Mouse (Mus musculus) liver, embryonic 13.5 days (tissue): Measurements from ENCODE around the gene Methig1. TPM values are rescaled to one million over a fixed set of nuclear protein-coding genes. Genes with fewer than 3 reads are reported as not detected.

Source experiments
- ATAC-seq: fragments of 200-750 bp; cut with Nextera tagmentation; 2 replicates; pipeline ENCODE4 v1.8.0; 2017; ENCODE audit warnings: low read depth, mild to moderate bottlenecking, moderate number of reproducible peaks, moderate library complexity
- DNase-seq: peaks from one replicate; pipeline ENCODE4 v3.0.0; 2022
- H3K27ac ChIP-seq: fragments of 300-500 bp; sonication (generic); 2 replicates; pipeline ENCODE4 v1.5.1; 2015; ENCODE audit warnings: moderate library complexity, mild to moderate bottlenecking, inconsistent platforms
- H3K27me3 ChIP-seq: fragments of 300-500 bp; sonication (generic); 2 replicates; pipeline ENCODE4 v1.6.1; 2015; ENCODE audit warnings: mild to moderate bottlenecking, inconsistent platforms
- H3K36me3 ChIP-seq: fragments of 300-500 bp; sonication (generic); 2 replicates; pipeline ENCODE4 v1.6.1; 2015; ENCODE audit warnings: mild to moderate bottlenecking, inconsistent platforms
- H3K4me1 ChIP-seq: fragments of 300-500 bp; sonication (generic); replicated peaks from 2 replicates; pipeline ENCODE4 v1.6.1; 2015; ENCODE audit warnings: inconsistent platforms
- H3K4me2 ChIP-seq: fragments of 300-500 bp; sonication (generic); 2 replicates; pipeline ENCODE4 v1.6.1; 2015; ENCODE audit warnings: inconsistent platforms, mild to moderate bottlenecking, moderate library complexity
- H3K4me3 ChIP-seq: fragments of 300-500 bp; sonication (generic); replicated peaks from 2 replicates; pipeline ENCODE4 v1.5.1; 2015; ENCODE audit warnings: mild to moderate bottlenecking, inconsistent platforms
- H3K9ac ChIP-seq: fragments of 300-500 bp; sonication (generic); 2 replicates; pipeline ENCODE4 v1.6.1; 2015; ENCODE audit warnings: mild to moderate bottlenecking, inconsistent platforms
- H3K9me3 ChIP-seq: fragments of 300-500 bp; sonication (generic); replicated peaks from 2 replicates; pipeline ENCODE4 v1.6.1; 2016; ENCODE audit warnings: inconsistent platforms
- whole genome bisulfite sequencing: fragments of 180-500 bp; shearing (Covaris S2); methylation state at CpG from one replicate; pipeline ENCODE4 v1.1.7; 2015; ENCODE audit not compliant: insufficient replicate concordance; 5-methylcytosine and 5-hydroxymethylcytosine counted together
- polyA plus RNA-seq: library from polyadenylated mRNA; unstranded; fragments of >200 nt; fragmentation: Nextera tagmentation; extraction: Ambion mirVana; gene quantifications from 2 replicates; pipeline ENCODE4 v1.2.1, GENCODE M21; 2015

Gene Methig1
- polyA plus RNA-seq, 1 experiment from 2014 or later, result not detected

- H3K36me3 ChIP-seq, result peaks cover 100% of the 10 kb centered on the region
- 76% methylated on average over 16 of the region's 16 CpGs for WGBS
These were observed 47.8 kb downstream of the Methig1 start for GRCm38 (mm10) chr15:100400592-100401250.

GRCm38 (mm10) chr15:100401811-100402210 is 48.9 kb downstream of the Methig1 start:
- Histone ChIP-seq H3K9me3 (no peaks in the 10 kb centered on the region), H3K27ac (peak overlapping the region; percentile 41; the same call in 1 of the 2 replicates), H3K27me3 (no peaks in the 10 kb centered on the region), H3K4me3 (no peak overlapping the region), H3K9ac (no peak overlapping the region), H3K4me2 (no peak overlapping the region), H3K36me3 (peaks cover 99% of the 10 kb centered on the region), H3K4me1 (peaks cover 41% of the 10 kb centered on the region)
- no peak for DNase-seq
- ATAC-seq, result no peak
- 81% methylated on average over 4 of the region's 4 CpGs for WGBS

More at GRCm38 (mm10) chr15:100400592-100401250, 47.8 kb downstream of the Methig1 start:
- H3K27me3 ChIP-seq, result no peaks in the 10 kb centered on the region
- no peak overlapping the region for H3K9ac ChIP-seq
- DNase-seq (no peak), ATAC-seq (no peak)
- H3K4me2 ChIP-seq, result no peak overlapping the region
- no peaks in the 10 kb centered on the region for H3K9me3 ChIP-seq
- 0 out of 2 replicates have a peak overlapping the region, but pooled peaks have one; percentile 41 for H3K27ac ChIP-seq
- no peak overlapping the region for H3K4me3 ChIP-seq
- H3K4me1 ChIP-seq, result peaks cover 34% of the 10 kb centered on the region

GRCm38 (mm10) chr15:100402347-100402746 is 49.4 kb downstream of the Methig1 start:
- H3K4me1 ChIP-seq, result peaks cover 44% of the 10 kb centered on the region
- no peak overlapping the region for H3K9ac ChIP-seq
- H3K36me3 ChIP-seq, result peaks cover 99% of the 10 kb centered on the region
- H3K4me2 ChIP-seq, result no peak overlapping the region
- peak overlapping the region; percentile 41 for H3K27ac ChIP-seq
- H3K4me3 ChIP-seq, result no peak overlapping the region
- H3K27me3 ChIP-seq, result no peaks in the 10 kb centered on the region
- ATAC-seq (no peak), DNase-seq (no peak)
- WGBS, result 73% methylated on average over 14 of the region's 14 CpGs
- H3K9me3 ChIP-seq, result no peaks in the 10 kb centered on the region

GRCm38 (mm10) chr15:100402798-100403197 is 49.8 kb downstream of the Methig1 start:
- H3K36me3 ChIP-seq, result peaks cover 99% of the 10 kb centered on the region
- no peak overlapping the region; the same call in 1 of the 2 replicates for H3K27ac ChIP-seq
- DNase-seq (no peak), ATAC-seq (no peak)
- H3K4me3 ChIP-seq, result no peak overlapping the region
- H3K27me3 ChIP-seq, result no peaks in the 10 kb centered on the region
- peaks cover 49% of the 10 kb centered on the region for H3K4me1 ChIP-seq
- 85% methylated on average over 4 of the region's 4 CpGs for WGBS
- H3K4me2 ChIP-seq, result peak overlapping the region; percentile 15; the same call in 1 of the 2 replicates
- no peak overlapping the region for H3K9ac ChIP-seq
- H3K9me3 ChIP-seq, result no peaks in the 10 kb centered on the region

GRCm38 (mm10) chr15:100403318-100404000 is 50.5 kb downstream of the Methig1 start:
- H3K36me3 ChIP-seq, result peaks cover 99% of the 10 kb centered on the region
- peaks cover 56% of the 10 kb centered on the region for H3K4me1 ChIP-seq
- 0 out of 2 replicates have a peak overlapping the region, but pooled peaks have one; percentile 3 for H3K27ac ChIP-seq
- no peak overlapping the region for H3K4me3 ChIP-seq
- no peaks in the 10 kb centered on the region for H3K27me3 ChIP-seq
- H3K9me3 ChIP-seq, result no peaks in the 10 kb centered on the region
- WGBS, result 87% methylated on average over 16 of the region's 16 CpGs
- ATAC-seq (no peak), DNase-seq (no peak)
- no peak overlapping the region for H3K9ac ChIP-seq
- peak overlapping the region; percentile 15; the same call in 1 of the 2 replicates for H3K4me2 ChIP-seq

- Histone ChIP-seq H3K9me3 (no peaks in the 10 kb centered on the region), H3K4me2 (no peak overlapping the region), H3K4me1 (peaks cover 67% of the 10 kb centered on the region), H3K27me3 (no peaks in the 10 kb centered on the region), H3K4me3 (no peak overlapping the region), H3K9ac (no peak overlapping the region), H3K27ac (peak overlapping the region; percentile 25; the same call in 1 of the 2 replicates), H3K36me3 (peaks cover 97% of the 10 kb centered on the region)
- no peak for ATAC-seq
- WGBS, result 47% methylated on average over 5 of the region's 5 CpGs
- DNase-seq, result no peak
These were observed 53.1 kb downstream of the Methig1 start for GRCm38 (mm10) chr15:100406088-100406487.

GRCm38 (mm10) chr15:100410918-100411672 is 58.1 kb downstream of the Methig1 start:
- Histone ChIP-seq H3K36me3 (peaks cover 80% of the 10 kb centered on the region), H3K9ac (peak overlapping the region; percentile 61), H3K4me1 (peaks cover 83% of the 10 kb centered on the region), H3K27me3 (no peaks in the 10 kb centered on the region), H3K4me3 (peak overlapping the region; percentile 19; the same call in 1 of the 2 replicates), H3K9me3 (no peaks in the 10 kb centered on the region), H3K27ac (peak overlapping the region; percentile 90), H3K4me2 (peak overlapping the region; percentile 64)
- 35% methylated on average over 14 of the region's 14 CpGs for WGBS
- peak; percentile 79 for ATAC-seq
- no peak for DNase-seq

GRCm38 (mm10) chr15:100411731-100412130 is 58.8 kb downstream of the Methig1 start:
- no peak for DNase-seq
- H3K4me1 ChIP-seq, result peaks cover 85% of the 10 kb centered on the region
- H3K27me3 ChIP-seq, result no peaks in the 10 kb centered on the region
- no peak overlapping the region for H3K4me3 ChIP-seq
- peak overlapping the region; percentile 64; the same call in 1 of the 2 replicates for H3K4me2 ChIP-seq
- ATAC-seq, result no peak
- WGBS, result 75% methylated on average over 5 of the region's 5 CpGs
- H3K9me3 ChIP-seq, result no peaks in the 10 kb centered on the region
- peaks cover 78% of the 10 kb centered on the region for H3K36me3 ChIP-seq
- H3K27ac ChIP-seq, result peak overlapping the region; percentile 90
- 0 out of 2 replicates have a peak overlapping the region, but pooled peaks have one; percentile 20 for H3K9ac ChIP-seq

GRCm38 (mm10) chr15:100413306-100413705 is 60.4 kb downstream of the Methig1 start:
- H3K4me1 ChIP-seq, result peaks cover 88% of the 10 kb centered on the region
- no peak for ATAC-seq
- H3K36me3 ChIP-seq, result peaks cover 77% of the 10 kb centered on the region

GRCm38 (mm10) chr15:100414011-100414410 is 61.1 kb downstream of the Methig1 start:
- peak overlapping the region; percentile 90 for H3K27ac ChIP-seq
- peaks cover 93% of the 10 kb centered on the region for H3K4me1 ChIP-seq

More at GRCm38 (mm10) chr15:100413306-100413705, 60.4 kb downstream of the Methig1 start:
- no peak overlapping the region for H3K4me2 ChIP-seq
- peak overlapping the region; percentile 17 for H3K9ac ChIP-seq
- no peak overlapping the region for H3K4me3 ChIP-seq
- H3K27ac ChIP-seq, result peak overlapping the region; percentile 90
- no peaks in the 10 kb centered on the region for H3K9me3 ChIP-seq
- DNase-seq, result no peak
- H3K27me3 ChIP-seq, result no peaks in the 10 kb centered on the region
- WGBS, result 35% methylated on average over 4 of the region's 5 CpGs

GRCm38 (mm10) chr15:100414942-100415341 is 62.0 kb downstream of the Methig1 start:
- WGBS, result 88% methylated on average over 13 of the region's 13 CpGs
- H3K4me1 ChIP-seq, result peaks cover 99% of the 10 kb centered on the region
- H3K27me3 ChIP-seq, result no peaks in the 10 kb centered on the region
- peak overlapping the region; percentile 90 for H3K27ac ChIP-seq
- H3K36me3 ChIP-seq, result peaks cover 61% of the 10 kb centered on the region
- 0 out of 2 replicates have a peak overlapping the region, but pooled peaks have one; percentile 8 for H3K9ac ChIP-seq
- no peaks in the 10 kb centered on the region for H3K9me3 ChIP-seq
- no peak overlapping the region for H3K4me3 ChIP-seq
- ATAC-seq (no peak), DNase-seq (no peak)
- no peak overlapping the region for H3K4me2 ChIP-seq

More at GRCm38 (mm10) chr15:100414011-100414410, 61.1 kb downstream of the Methig1 start:
- DNase-seq (no peak), ATAC-seq (0 out of 2 replicates have a peak, but pooled peaks have one; percentile 26)
- no peaks in the 10 kb centered on the region for H3K27me3 ChIP-seq
- WGBS, result 54% methylated on average over 4 of the region's 4 CpGs
- no peak overlapping the region for H3K4me2 ChIP-seq
- no peak overlapping the region for H3K4me3 ChIP-seq
- no peaks in the 10 kb centered on the region for H3K9me3 ChIP-seq
- peaks cover 70% of the 10 kb centered on the region for H3K36me3 ChIP-seq
- H3K9ac ChIP-seq, result 0 out of 2 replicates have a peak overlapping the region, but pooled peaks have one; percentile 17
